Mouse (Mus musculus) heart, postnatal 0 days (tissue): ENCODE measurements around the gene Vwa7. TPM values are rescaled to one million over a fixed set of nuclear protein-coding genes. Genes with fewer than 3 reads are reported as not detected.
A peak's percentile ranks its signal among the peaks of the same experiment; 100 is the strongest.
"Not testable (repeated sequence)": the region's sequence is repeated elsewhere in the genome, so short reads cannot be mapped to it uniquely, and the experiment has no call there.

Source experiments
- ATAC-seq: fragments of 200-750 bp; cut with Nextera tagmentation; 2 replicates; pipeline ENCODE4 v1.8.0; 2017; ENCODE audit warnings: low read depth, moderate number of reproducible peaks, moderate library complexity; ENCODE audit not compliant: insufficient read depth
- DNase-seq: peaks from one replicate; pipeline ENCODE4 v3.0.0-alpha.2; 2016; ENCODE audit warnings: low spot score
- H3K27ac ChIP-seq: fragments of 300-500 bp; sonication (generic); 2 replicates; pipeline ENCODE4 v1.5.1; 2014; ENCODE audit warnings: low read depth, mild to moderate bottlenecking
- H3K27me3 ChIP-seq: fragments of 300-500 bp; sonication (generic); 2 replicates; pipeline ENCODE4 v1.6.1; 2014; ENCODE audit warnings: low read length, mixed read lengths; ENCODE audit not compliant: control insufficient read depth, insufficient read depth
- H3K36me3 ChIP-seq: fragments of 300-500 bp; sonication (generic); replicated peaks from 2 replicates; pipeline ENCODE4 v1.6.1; 2014; ENCODE audit warnings: low read length, mixed read lengths; ENCODE audit not compliant: control insufficient read depth, insufficient read depth
- H3K4me1 ChIP-seq: fragments of 300-500 bp; sonication (generic); 2 replicates; pipeline ENCODE4 v1.6.1; 2014; ENCODE audit warnings: antibody characterized with exemption; ENCODE audit not compliant: control insufficient read depth, insufficient read depth
- H3K4me2 ChIP-seq: fragments of 300-500 bp; sonication (generic); 2 replicates; pipeline ENCODE4 v1.6.1; 2014; ENCODE audit warnings: low read depth, mild to moderate bottlenecking, low read length, moderate library complexity
- H3K4me3 ChIP-seq: fragments of 300-500 bp; sonication (generic); 2 replicates; pipeline ENCODE4 v1.5.1; 2014; ENCODE audit warnings: low read depth, low read length
- H3K9ac ChIP-seq: fragments of 300-500 bp; sonication (generic); replicated peaks from 2 replicates; pipeline ENCODE4 v1.6.1; 2014; ENCODE audit warnings: low read depth, low read length, mixed read lengths
- H3K9me3 ChIP-seq: fragments of 300-500 bp; sonication (generic); replicated peaks from 2 replicates; pipeline ENCODE4 v1.6.1; 2016; ENCODE audit warnings: low read length; ENCODE audit not compliant: control insufficient read depth
- CTCF ChIP-seq: IDR thresholded peaks from 2 replicates; pipeline ENCODE4 v1.5.1; 2016; ENCODE audit warnings: antibody characterized with exemption, control low read depth, low read depth
- EP300 ChIP-seq: IDR thresholded peaks from 2 replicates; pipeline ENCODE4 v1.6.1; 2016; ENCODE audit warnings: antibody characterized with exemption, low read depth
- WGBS: fragments of 180-500 bp; shearing (Covaris S2); extraction: QIAGEN DNeasy Blood & Tissue Kit; methylation state at CpG from one replicate; pipeline ENCODE4 v1.1.7; 2014; 5-methylcytosine and 5-hydroxymethylcytosine counted together
- polyA plus RNA-seq: library from polyadenylated mRNA; unstranded; fragments of >200 nt; fragmentation: Nextera tagmentation; extraction: Ambion mirVana; gene quantifications from 2 replicates; pipeline ENCODE4 v1.2.1, GENCODE M21; 2015
- total RNA-seq: library from RNA; depleted of rRNA; stranded (reverse); fragments of >200 nt; gene quantifications from 2 replicates; pipeline ENCODE4 v1.2.3, GENCODE M21; 2014; ENCODE audit warnings: low replicate concordance

The Vwa7 gene
- total and polyA plus RNA-seq, 2 experiments from 2014 or later = 0.63 to 0.92 TPM

DNA sequence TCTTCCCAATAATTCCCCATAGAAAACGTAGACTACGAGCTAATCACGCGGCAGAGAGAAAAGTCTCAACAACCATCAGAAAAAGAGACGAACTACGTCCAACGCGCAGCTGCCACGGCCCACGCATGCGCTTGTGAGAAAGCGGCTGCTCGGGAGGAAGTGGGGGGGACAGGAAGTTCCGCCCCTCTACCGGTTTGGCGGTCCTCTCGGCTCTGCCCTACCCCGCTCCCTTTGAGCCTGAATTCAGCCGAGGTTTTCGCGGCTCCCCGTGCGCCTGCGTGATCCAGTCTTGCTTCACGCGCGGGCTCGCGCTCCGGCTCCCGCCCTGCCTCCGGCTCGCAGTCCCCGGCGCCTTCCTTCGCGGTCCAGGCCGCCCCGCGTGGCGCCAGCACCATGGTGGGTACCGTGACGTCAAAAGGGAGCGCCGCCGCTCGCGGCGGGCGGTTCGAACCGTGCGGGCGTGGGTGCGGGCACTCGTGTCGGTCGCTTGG lies 34.6 kb upstream of the Vwa7 start, which contains the start of gene Lsm2:
TSS of gene Lsm2 (plus strand) at position 173 of the 491 bp plus-strand sequence.
- Histone ChIP-seq H3K27me3 (no peaks in the 10 kb centered on the region), H3K4me2 (peak within 1 kb of the TSS; percentile 96), H3K9ac (peak within 1 kb of the TSS; percentile 73), H3K9me3 (no peaks in the 10 kb centered on the region), H3K4me1 (peaks cover 13% of the 10 kb centered on the region), H3K4me3 (peak within 1 kb of the TSS; percentile 85), H3K27ac (peak within 1 kb of the TSS; percentile 93), H3K36me3 (peaks cover 19% of the 10 kb centered on the region)
- ATAC-seq = peak; percentile 94
- WGBS = under 1% methylated on average over 56 of the region's 58 CpGs
- peak; percentile 94 for DNase-seq
- TF ChIP-seq EP300 = peak; percentile 76; the same call in 1 of the 2 replicates
- no peak for TF ChIP-seq CTCF

DNA sequence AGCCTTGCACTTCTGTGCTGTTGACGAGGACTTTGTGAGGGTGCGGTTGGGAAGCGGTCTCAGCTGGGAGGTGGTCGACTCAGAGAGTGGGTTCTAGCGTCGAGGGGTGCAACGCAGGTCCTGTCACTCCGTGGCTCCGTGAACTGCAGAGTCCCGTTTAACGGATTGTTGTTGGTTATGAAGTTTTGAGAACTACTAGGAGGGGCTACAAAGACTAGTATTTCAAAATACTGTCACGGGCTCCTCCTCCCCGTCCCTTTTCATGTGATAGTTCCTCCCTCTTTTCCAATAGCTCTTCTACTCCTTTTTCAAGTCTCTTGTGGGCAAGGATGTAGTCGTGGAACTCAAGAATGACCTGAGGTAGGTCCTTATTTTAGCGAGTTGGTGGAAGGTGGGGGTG lies 34.1 kb upstream of the Vwa7 start:
- DNase-seq (no peak), ATAC-seq (no peak)
- peak overlapping the region; percentile 73 for H3K9ac ChIP-seq
- H3K4me1 ChIP-seq = peaks cover 13% of the 10 kb centered on the region
- H3K27ac ChIP-seq = peak overlapping the region; percentile 93
- H3K4me2 ChIP-seq = peak overlapping the region; percentile 96
- no peaks in the 10 kb centered on the region for H3K9me3 ChIP-seq
- peak overlapping the region; percentile 85 for H3K4me3 ChIP-seq
- TF ChIP-seq EP300 = no peak
- TF ChIP-seq CTCF = no peak
- H3K27me3 ChIP-seq = no peaks in the 10 kb centered on the region
- 0% methylated on average over 15 of the region's 15 CpGs for WGBS
- peaks cover 19% of the 10 kb centered on the region for H3K36me3 ChIP-seq

DNA sequence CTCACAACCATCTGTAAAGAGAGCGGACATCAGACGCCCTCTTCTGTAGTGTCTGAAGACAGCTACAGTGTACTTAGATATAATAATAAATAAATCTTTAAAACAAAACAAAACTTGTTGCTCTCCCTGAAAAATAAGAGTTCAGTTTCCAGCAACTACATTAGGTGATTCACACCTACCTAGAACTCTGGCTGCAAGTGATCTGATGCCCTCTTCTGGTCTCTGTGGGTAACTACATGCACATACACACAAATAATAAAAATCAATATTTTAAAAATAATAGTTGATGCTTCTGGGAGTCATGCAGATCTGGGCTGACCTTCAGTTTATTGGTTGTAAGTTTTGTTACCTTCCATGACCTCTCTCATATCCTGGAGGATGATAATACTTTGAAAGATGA lies 32.2 kb upstream of the Vwa7 start:
- Histone ChIP-seq H3K4me2 (no peak overlapping the region), H3K4me1 (peaks cover 13% of the 10 kb centered on the region), H3K4me3 (no peak overlapping the region), H3K9ac (no peak overlapping the region), H3K27ac (no peak overlapping the region), H3K36me3 (peaks cover 19% of the 10 kb centered on the region), H3K9me3 (no peaks in the 10 kb centered on the region), H3K27me3 (no peaks in the 10 kb centered on the region)
- DNase-seq (peak; percentile 46), ATAC-seq (no peak)
- WGBS = 82% methylated on average over 2 of the region's 2 CpGs
- no peak for TF ChIP-seq EP300
- TF ChIP-seq CTCF = peak; percentile 75

DNA sequence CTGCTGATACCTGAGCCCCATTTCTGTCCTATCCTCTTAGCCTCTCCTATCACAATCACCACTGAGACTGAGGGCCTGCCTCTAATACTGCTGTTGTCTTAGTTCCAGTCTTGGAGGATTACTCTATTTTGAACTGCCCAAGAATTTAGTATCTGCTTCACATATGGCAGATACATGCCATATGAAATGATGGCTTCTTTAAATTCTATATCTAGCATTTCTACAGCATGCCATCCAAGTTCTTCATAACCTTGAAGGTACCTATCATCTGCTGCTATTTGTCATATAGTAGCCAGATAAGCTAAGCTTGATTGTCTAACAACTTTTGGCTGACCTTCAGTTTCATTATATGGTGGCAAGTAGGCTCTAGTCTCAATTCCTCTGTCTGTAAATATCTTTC lies 21.6 kb upstream of the Vwa7 start:
- Histone ChIP-seq H3K27ac (no peak overlapping the region), H3K4me2 (no peak overlapping the region), H3K9ac (no peak overlapping the region), H3K36me3 (peaks cover 16% of the 10 kb centered on the region; the same call in 1 of the 2 replicates), H3K27me3 (no peaks in the 10 kb centered on the region), H3K9me3 (no peaks in the 10 kb centered on the region), H3K4me1 (peaks cover 13% of the 10 kb centered on the region), H3K4me3 (no peak overlapping the region)
- ATAC-seq = no peak
- no peak for DNase-seq
- TF ChIP-seq EP300 (no peak), CTCF (no peak)

DNA sequence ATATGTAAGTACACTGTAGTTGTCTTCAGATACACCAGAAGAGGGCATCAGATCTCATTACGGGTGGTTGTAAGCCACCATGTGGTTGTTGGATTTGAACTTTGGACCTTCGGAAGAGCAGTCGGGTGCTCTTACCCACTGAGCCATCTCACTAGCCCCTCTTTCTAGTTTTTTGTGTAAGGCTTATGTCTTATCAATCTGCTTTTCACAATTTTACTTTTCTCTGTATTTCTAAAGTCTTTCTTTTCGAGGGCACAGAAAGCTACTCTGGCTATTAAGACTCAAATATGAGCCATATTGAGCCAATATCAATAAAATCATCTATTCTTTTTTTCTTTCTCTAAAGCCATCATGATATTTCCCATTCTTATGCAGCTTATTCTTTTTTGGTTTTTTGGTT lies 21.2 kb upstream of the Vwa7 start:
- Histone ChIP-seq H3K4me1 (peaks cover 17% of the 10 kb centered on the region), H3K36me3 (peaks cover 16% of the 10 kb centered on the region; the same call in 1 of the 2 replicates)
- not testable (repeated sequence) for DNase-seq, H3K9me3 ChIP-seq, H3K27me3 ChIP-seq, H3K4me2 ChIP-seq, H3K9ac ChIP-seq, H3K4me3 ChIP-seq, ATAC-seq, H3K27ac ChIP-seq
- 89% methylated on average over 4 of the region's 4 CpGs for WGBS

DNA sequence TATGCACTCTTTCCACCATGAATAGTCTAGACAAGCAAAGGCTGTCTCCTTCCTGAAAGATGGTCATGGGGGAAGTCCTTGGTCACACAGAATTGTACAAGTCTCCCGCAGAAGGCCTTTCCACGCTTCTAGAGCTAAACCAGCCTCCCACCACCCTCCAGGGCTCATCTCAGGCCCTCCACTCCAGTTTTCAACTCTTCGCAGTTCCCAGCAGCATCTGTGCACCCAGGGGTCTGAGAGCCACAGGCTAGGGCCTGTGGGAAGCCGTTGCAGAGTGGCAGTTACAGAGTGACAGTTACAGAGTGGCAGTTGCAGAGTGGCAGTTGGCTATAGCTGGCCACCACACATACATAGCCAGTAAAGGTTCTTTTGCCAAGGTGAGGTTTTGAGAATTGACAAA lies 20.5 kb upstream of the Vwa7 start:
- H3K9me3 ChIP-seq, H3K4me3 ChIP-seq, H3K27ac ChIP-seq, H3K4me2 ChIP-seq, ATAC-seq, DNase-seq, H3K27me3 ChIP-seq, H3K9ac ChIP-seq: not testable (repeated sequence)
- peaks cover 17% of the 10 kb centered on the region for H3K4me1 ChIP-seq
- peaks cover 16% of the 10 kb centered on the region; the same call in 1 of the 2 replicates for H3K36me3 ChIP-seq
- 93% methylated on average over 4 of the region's 4 CpGs for WGBS
